Mouse (Mus musculus): ENCODE results near the gene Trappc4. TPM values are rescaled to one million over a fixed set of nuclear protein-coding genes. Genes with fewer than 3 reads are reported as not detected.
"Not testable (repeated sequence)": the region's sequence is repeated elsewhere in the genome, so short reads cannot be mapped to it uniquely, and the experiment has no call there.

Trappc4 gene
- total and polyA plus RNA-seq, 3 experiments: 129 to 140 TPM; not detected in 1

GRCm38 (mm10) chr9:44419730-44420129 lies 12.3 kb upstream of the Trappc4 start:
- H3K4me1 ChIP-seq (ENCODE audit: control insufficient read depth in 1 of 2, insufficient read depth in 2 of 2, low read length in 2 of 2): peaks cover 3 to 12% of the 10 kb centered on the region in 2 experiments; a peak in 3 of 4 replicates
- H3K4me3 ChIP-seq (ENCODE audit: control insufficient read depth in 1 of 2, insufficient read depth in 1 of 2, low read depth in 2 of 2, low read length in 2 of 2): peak overlapping the region; percentile 23
- TF ChIP-seq POLR2A (IDR thresholded peaks at IDR 0.05; ENCODE audit: control insufficient read depth in 1 of 2, insufficient read depth in 1 of 2, low read depth in 1 of 2, low read length in 2 of 2, poor library complexity in 1 of 2) (0 out of 4 replicates have a peak, but pooled peaks of 1 of the 2 experiments have one; percentile 8), ZNF384 (IDR thresholded peaks at IDR 0.05; ENCODE audit: low read depth, low read length) (peak; percentile 85), MAFK (IDR thresholded peaks at IDR 0.05; ENCODE audit: borderline replicate concordance, low read depth, low read length) (peak; percentile 64; the same call in 1 of the 2 replicates)
- H3K36me3 ChIP-seq (ENCODE audit: control insufficient read depth in 1 of 2, insufficient read depth in 2 of 2, low read length in 2 of 2): peaks cover 0 to 21% of the 10 kb centered on the region in 2 experiments; a peak in 2 of 4 replicates
- not testable (repeated sequence) for H3K79me2 ChIP-seq (ENCODE audit: control insufficient read depth, insufficient read depth, low read length, poor library complexity); H3K9me3 ChIP-seq (replicated peaks; ENCODE audit: insufficient read depth, low read length); H3K27me3 ChIP-seq (ENCODE audit: control insufficient read depth in 1 of 2, insufficient read depth in 2 of 2, low read length in 2 of 2); DNase-seq (ENCODE audit: low read depth, low spot score)
- H3K9ac ChIP-seq (ENCODE audit: control insufficient read depth, low read depth, low read length, poor library complexity, severe bottlenecking): peak overlapping the region; percentile 50
- peak overlapping the region; percentile 83 for H3K27ac ChIP-seq (ENCODE audit: control insufficient read depth, low read depth, low read length)

- peak within 1 kb of the TSS; percentile 78 for H3K9ac ChIP-seq (ENCODE audit: control insufficient read depth, low read depth, low read length, poor library complexity, severe bottlenecking)
- no peaks in the 10 kb centered on the region for H3K9me3 ChIP-seq (replicated peaks; ENCODE audit: insufficient read depth, low read length)
- peak within 1 kb of the TSS; percentile 83 for H3K27ac ChIP-seq (ENCODE audit: control insufficient read depth, low read depth, low read length)
- H3K4me1 ChIP-seq (ENCODE audit: control insufficient read depth in 1 of 2, insufficient read depth in 2 of 2, low read length in 2 of 2): peaks cover 3 to 12% of the 10 kb centered on the region in 2 experiments; a peak in 3 of 4 replicates
- H3K4me3 ChIP-seq (ENCODE audit: control insufficient read depth in 1 of 2, insufficient read depth in 1 of 2, low read depth in 2 of 2, low read length in 2 of 2): peak within 1 kb of the TSS; percentile 80 to 95
- H3K36me3 ChIP-seq (ENCODE audit: control insufficient read depth in 1 of 2, insufficient read depth in 2 of 2, low read length in 2 of 2): peaks cover 0 to 21% of the 10 kb centered on the region in 2 experiments; a peak in 2 of 4 replicates
- peaks cover 10% of the 10 kb centered on the region for H3K79me2 ChIP-seq (ENCODE audit: control insufficient read depth, insufficient read depth, low read length, poor library complexity)
- TF ChIP-seq ZNF384 (IDR thresholded peaks at IDR 0.05; ENCODE audit: low read depth, low read length) (peak; percentile 9; the same call in 1 of the 2 replicates), HCFC1 (IDR thresholded peaks at IDR 0.05; ENCODE audit: low read depth, low read length) (no peak)
- DNase-seq (ENCODE audit: low read depth, low spot score): peak; percentile 62
- no peaks in the 10 kb centered on the region for H3K27me3 ChIP-seq (ENCODE audit: control insufficient read depth in 1 of 2, insufficient read depth in 2 of 2, low read length in 2 of 2)
Measured at GRCm38 (mm10) chr9:44418519-44419385, 11.4 kb upstream of the Trappc4 start, which contains the start of gene Ccdc84. Gene Ccdc84 (minus strand): TSS chr9:44418569.

- no peaks in the 10 kb centered on the region for H3K9me3 ChIP-seq (replicated peaks; ENCODE audit: insufficient read depth, low read length)
- H3K4me3 ChIP-seq (ENCODE audit: control insufficient read depth in 1 of 2, insufficient read depth in 1 of 2, low read depth in 2 of 2, low read length in 2 of 2): peak overlapping the region; percentile 80 to 95
- H3K36me3 ChIP-seq (ENCODE audit: control insufficient read depth in 1 of 2, insufficient read depth in 2 of 2, low read length in 2 of 2): peaks cover 0 to 21% of the 10 kb centered on the region in 2 experiments; a peak in 2 of 4 replicates
- no peaks in the 10 kb centered on the region for H3K27me3 ChIP-seq (ENCODE audit: control insufficient read depth in 1 of 2, insufficient read depth in 2 of 2, low read length in 2 of 2)
- H3K4me1 ChIP-seq (ENCODE audit: control insufficient read depth in 1 of 2, insufficient read depth in 2 of 2, low read length in 2 of 2): peaks cover 3 to 14% of the 10 kb centered on the region in 2 experiments; a peak in 3 of 4 replicates
- peak overlapping the region; percentile 78 for H3K9ac ChIP-seq (ENCODE audit: control insufficient read depth, low read depth, low read length, poor library complexity, severe bottlenecking)
- peak; percentile 90 for DNase-seq (ENCODE audit: low read depth, low spot score)
- peaks cover 10% of the 10 kb centered on the region for H3K79me2 ChIP-seq (ENCODE audit: control insufficient read depth, insufficient read depth, low read length, poor library complexity)
- H3K27ac ChIP-seq (ENCODE audit: control insufficient read depth, low read depth, low read length): peak overlapping the region; percentile 82
- TF ChIP-seq ZNF384 (IDR thresholded peaks at IDR 0.05; ENCODE audit: low read depth, low read length) (no peak), USF1 (IDR thresholded peaks at IDR 0.05; ENCODE audit: low read depth, low read length) (no peak), MAFK (IDR thresholded peaks at IDR 0.05; ENCODE audit: borderline replicate concordance, low read depth, low read length) (no peak), MYC (IDR thresholded peaks at IDR 0.05; ENCODE audit: low read depth, low read length) (peak; percentile 54; the same call in 1 of the 2 replicates), SIN3A (IDR thresholded peaks at IDR 0.05; ENCODE audit: low read length) (peak; percentile 65), NELFE (IDR thresholded peaks at IDR 0.05; ENCODE audit: low read depth, low read length) (peak; percentile 86), RCOR1 (IDR thresholded peaks at IDR 0.05; ENCODE audit: low read depth, low read length) (no peak; the same call in 1 of the 2 replicates), GABPA (IDR thresholded peaks at IDR 0.05; ENCODE audit: low read depth, low read length) (0 out of 2 replicates have a peak, but pooled peaks have one; percentile 41), MXI1 (IDR thresholded peaks at IDR 0.05; ENCODE audit: low read depth, low read length) (peak; percentile 66), POLR2AphosphoS2 (IDR thresholded peaks at IDR 0.05; ENCODE audit: low read length) (peak; percentile 84), ZC3H11A (IDR thresholded peaks at IDR 0.05; ENCODE audit: low read depth, low read length) (no peak), SMC3 (IDR thresholded peaks at IDR 0.05; ENCODE audit: low read depth, low read length) (no peak), CHD2 (IDR thresholded peaks at IDR 0.05; ENCODE audit: low read length) (no peak), BHLHE40 (IDR thresholded peaks at IDR 0.05; ENCODE audit: borderline replicate concordance, low read depth, low read length) (no peak), TAL1 (IDR thresholded peaks at IDR 0.05; ENCODE audit: low read length) (no peak), USF2 (IDR thresholded peaks at IDR 0.05; ENCODE audit: borderline replicate concordance in 1 of 2, insufficient read depth in 1 of 2, low read depth in 1 of 2, low read length in 2 of 2) (no peak), CTCF (IDR thresholded peaks at IDR 0.05 in 2 of 3, conservative IDR thresholded peaks at IDR 0.05 in 1 of 3; ENCODE audit: control insufficient read depth in 1 of 3, insufficient read depth in 1 of 3, low read depth in 2 of 3, low read length in 3 of 3, poor library complexity in 1 of 3, severe bottlenecking in 1 of 3) (peak; percentile 51 to 69 (median 66); a peak in 5 of 6 replicates), MAZ (IDR thresholded peaks at IDR 0.05; ENCODE audit: low read depth, low read length) (peak; percentile 92), TBP (IDR thresholded peaks at IDR 0.05; ENCODE audit: low read depth, low read length) (peak; percentile 70; the same call in 1 of the 2 replicates), ETS1 (IDR thresholded peaks at IDR 0.05; ENCODE audit: low read depth, low read length) (peak; percentile 5; the same call in 1 of the 2 replicates)
Measured at GRCm38 (mm10) chr9:44417892-44418363, 10.5 kb upstream of the Trappc4 start.

Data from MEL (cell line).